Mouse (Mus musculus) heart, postnatal 0 days (tissue): Measurements from ENCODE around the gene A730061H03Rik. TPM values are rescaled to one million over a fixed set of nuclear protein-coding genes. Genes with fewer than 3 reads are reported as not detected.

Experiments used
- ATAC-seq: fragments of 200-750 bp; cut with Nextera tagmentation; 2 replicates; pipeline ENCODE4 v1.8.0; 2017; ENCODE audit warnings: low read depth, moderate number of reproducible peaks, moderate library complexity; ENCODE audit not compliant: insufficient read depth
- DNase-seq: peaks from one replicate; pipeline ENCODE4 v3.0.0-alpha.2; 2016; ENCODE audit warnings: low spot score
- H3K27ac ChIP-seq: fragments of 300-500 bp; sonication (generic); 2 replicates; pipeline ENCODE4 v1.5.1; 2014; ENCODE audit warnings: low read depth, mild to moderate bottlenecking
- H3K27me3 ChIP-seq: fragments of 300-500 bp; sonication (generic); 2 replicates; pipeline ENCODE4 v1.6.1; 2014; ENCODE audit warnings: low read length, mixed read lengths; ENCODE audit not compliant: control insufficient read depth, insufficient read depth
- H3K36me3 ChIP-seq: fragments of 300-500 bp; sonication (generic); replicated peaks from 2 replicates; pipeline ENCODE4 v1.6.1; 2014; ENCODE audit warnings: low read length, mixed read lengths; ENCODE audit not compliant: control insufficient read depth, insufficient read depth
- H3K4me1 ChIP-seq: fragments of 300-500 bp; sonication (generic); 2 replicates; pipeline ENCODE4 v1.6.1; 2014; ENCODE audit warnings: antibody characterized with exemption; ENCODE audit not compliant: control insufficient read depth, insufficient read depth
- H3K4me2 ChIP-seq: fragments of 300-500 bp; sonication (generic); 2 replicates; pipeline ENCODE4 v1.6.1; 2014; ENCODE audit warnings: low read depth, mild to moderate bottlenecking, low read length, moderate library complexity
- H3K4me3 ChIP-seq: fragments of 300-500 bp; sonication (generic); 2 replicates; pipeline ENCODE4 v1.5.1; 2014; ENCODE audit warnings: low read depth, low read length
- H3K9ac ChIP-seq: fragments of 300-500 bp; sonication (generic); replicated peaks from 2 replicates; pipeline ENCODE4 v1.6.1; 2014; ENCODE audit warnings: low read depth, low read length, mixed read lengths
- H3K9me3 ChIP-seq: fragments of 300-500 bp; sonication (generic); replicated peaks from 2 replicates; pipeline ENCODE4 v1.6.1; 2016; ENCODE audit warnings: low read length; ENCODE audit not compliant: control insufficient read depth
- CTCF ChIP-seq: IDR thresholded peaks from 2 replicates; pipeline ENCODE4 v1.5.1; 2016; ENCODE audit warnings: antibody characterized with exemption, control low read depth, low read depth
- EP300 ChIP-seq: IDR thresholded peaks from 2 replicates; pipeline ENCODE4 v1.6.1; 2016; ENCODE audit warnings: antibody characterized with exemption, low read depth
- WGBS: fragments of 180-500 bp; shearing (Covaris S2); extraction: QIAGEN DNeasy Blood & Tissue Kit; methylation state at CpG from one replicate; pipeline ENCODE4 v1.1.7; 2014; 5-methylcytosine and 5-hydroxymethylcytosine counted together
- polyA plus RNA-seq: library from polyadenylated mRNA; unstranded; fragments of >200 nt; fragmentation: Nextera tagmentation; extraction: Ambion mirVana; gene quantifications from 2 replicates; pipeline ENCODE4 v1.2.1, GENCODE M21; 2015
- total RNA-seq: library from RNA; depleted of rRNA; stranded (reverse); fragments of >200 nt; gene quantifications from 2 replicates; pipeline ENCODE4 v1.2.3, GENCODE M21; 2014; ENCODE audit warnings: low replicate concordance

The A730061H03Rik gene
- total and polyA plus RNA-seq, 2 experiments from 2014 or later = 1.4 to 15.5 TPM

DNA sequence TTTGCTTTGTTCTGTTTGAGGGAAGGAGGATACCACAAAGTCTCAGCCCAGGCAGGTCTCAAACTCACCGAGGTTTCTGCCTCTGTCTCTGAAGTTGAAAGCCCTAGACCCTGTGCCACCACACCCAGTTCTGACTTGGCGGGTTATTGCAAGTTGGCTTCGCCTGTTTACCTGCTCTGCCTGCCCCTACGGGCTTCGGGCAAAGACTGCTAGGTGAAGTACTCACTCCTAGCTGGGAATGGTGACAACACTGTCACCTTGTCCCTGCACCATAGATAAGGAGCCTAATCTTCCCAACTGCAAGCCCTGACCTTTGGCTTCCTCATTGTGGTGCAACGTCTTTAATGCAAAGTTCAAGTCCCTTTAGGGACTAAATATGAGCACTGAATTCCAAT, 25.4 kb upstream of the A730061H03Rik start:
- no peaks in the 10 kb centered on the region for H3K27me3 ChIP-seq
- peaks cover 29% of the 10 kb centered on the region for H3K36me3 ChIP-seq
- ATAC-seq (no peak), DNase-seq (no peak)
- TF ChIP-seq EP300 (no peak), CTCF (no peak)
- 40% methylated on average over 6 of the region's 6 CpGs for WGBS
- peaks cover 11% of the 10 kb centered on the region; the same call in 1 of the 2 replicates for H3K4me1 ChIP-seq
- peak overlapping the region; percentile 77 for H3K4me3 ChIP-seq
- H3K9me3 ChIP-seq = no peaks in the 10 kb centered on the region
- no peak overlapping the region for H3K9ac ChIP-seq
- H3K4me2 ChIP-seq = peak overlapping the region; percentile 96
- peak overlapping the region; percentile 81 for H3K27ac ChIP-seq

DNA sequence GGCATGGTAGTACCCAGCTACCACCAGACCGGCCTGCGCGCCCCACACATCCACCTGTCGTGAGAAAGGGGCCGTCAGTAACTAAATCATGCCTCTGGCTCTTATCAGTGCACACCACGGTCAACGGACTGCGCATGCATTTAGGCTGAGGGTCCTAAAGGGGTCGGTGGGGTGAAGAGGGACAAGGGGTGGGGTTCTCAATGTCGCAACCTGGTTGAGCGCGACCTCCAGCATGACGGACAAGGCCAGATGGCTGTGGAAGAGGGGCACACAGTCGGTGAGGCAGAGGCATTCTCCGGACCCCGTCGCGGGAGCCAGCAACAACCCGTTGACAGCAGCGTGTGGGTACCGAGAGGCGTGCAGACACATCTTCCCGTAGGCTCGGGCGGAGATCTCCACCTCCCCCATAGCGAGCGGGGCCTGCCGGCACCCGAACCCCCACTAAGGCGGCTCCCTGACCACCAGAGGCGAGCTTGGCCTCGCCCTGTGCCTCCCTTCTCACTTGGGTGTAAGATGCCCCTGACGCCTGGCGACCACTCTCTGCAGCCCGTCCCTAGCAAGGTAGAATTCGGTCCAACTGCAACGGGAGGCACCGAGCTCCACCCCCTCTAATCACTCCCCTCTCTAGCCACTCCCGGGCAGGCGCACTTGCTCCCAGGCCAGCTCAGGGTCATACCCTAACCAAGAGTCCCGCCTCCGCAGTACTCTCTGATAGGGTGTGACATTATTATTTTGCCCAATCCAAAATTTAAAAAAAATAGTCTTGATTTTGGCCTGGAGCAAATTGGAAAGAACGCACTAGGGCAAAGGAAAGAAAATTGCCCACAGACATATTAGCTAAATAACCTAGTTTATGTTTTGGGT, 24.7 kb upstream of the A730061H03Rik start, which contains the start of gene Emc9:
TSS of gene Emc9 (minus strand) at position 601 of the 864 bp plus-strand sequence.
- Histone ChIP-seq H3K4me2 (peak within 1 kb of the TSS; percentile 96), H3K36me3 (peaks cover 35% of the 10 kb centered on the region), H3K9me3 (no peaks in the 10 kb centered on the region), H3K27ac (peak within 1 kb of the TSS; percentile 81), H3K9ac (peak within 1 kb of the TSS; percentile 67), H3K4me1 (peaks cover 11% of the 10 kb centered on the region; the same call in 1 of the 2 replicates), H3K4me3 (peak within 1 kb of the TSS; percentile 77), H3K27me3 (no peaks in the 10 kb centered on the region)
- TF ChIP-seq CTCF = no peak
- no peak for TF ChIP-seq EP300
- ATAC-seq = peak; percentile 91
- 2% methylated on average over 43 of the region's 43 CpGs for WGBS
- DNase-seq = peak; percentile 76

DNA sequence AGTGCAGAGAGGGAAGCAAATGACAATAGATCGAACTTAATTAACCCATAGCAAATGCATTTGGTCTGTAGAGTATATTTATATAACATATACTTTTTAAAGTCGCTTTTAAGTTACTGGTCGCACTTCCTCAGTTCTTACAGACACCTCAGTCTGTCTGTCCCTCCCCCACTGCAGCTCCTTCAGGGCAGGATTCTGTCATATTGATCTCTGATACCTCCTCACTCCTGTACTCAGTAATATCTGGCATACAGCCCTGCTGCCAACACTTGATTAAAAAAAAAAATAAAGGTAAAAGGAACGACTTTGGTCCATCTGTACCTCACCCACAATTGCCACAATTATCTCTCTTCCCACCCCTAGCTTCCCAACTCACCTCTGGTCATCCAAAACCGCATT, 24.1 kb upstream of the A730061H03Rik start:
- no peak for TF ChIP-seq CTCF
- no peak for TF ChIP-seq EP300
- ATAC-seq (no peak), DNase-seq (no peak)
- peaks cover 12% of the 10 kb centered on the region; the same call in 1 of the 2 replicates for H3K4me1 ChIP-seq
- peak overlapping the region; percentile 67 for H3K9ac ChIP-seq
- no peaks in the 10 kb centered on the region for H3K27me3 ChIP-seq
- peaks cover 39% of the 10 kb centered on the region for H3K36me3 ChIP-seq
- H3K9me3 ChIP-seq = no peaks in the 10 kb centered on the region
- WGBS = 48% methylated on average over 5 of the region's 5 CpGs
- H3K4me3 ChIP-seq = peak overlapping the region; percentile 77
- peak overlapping the region; percentile 81; the same call in 1 of the 2 replicates for H3K27ac ChIP-seq
- peak overlapping the region; percentile 96 for H3K4me2 ChIP-seq

DNA sequence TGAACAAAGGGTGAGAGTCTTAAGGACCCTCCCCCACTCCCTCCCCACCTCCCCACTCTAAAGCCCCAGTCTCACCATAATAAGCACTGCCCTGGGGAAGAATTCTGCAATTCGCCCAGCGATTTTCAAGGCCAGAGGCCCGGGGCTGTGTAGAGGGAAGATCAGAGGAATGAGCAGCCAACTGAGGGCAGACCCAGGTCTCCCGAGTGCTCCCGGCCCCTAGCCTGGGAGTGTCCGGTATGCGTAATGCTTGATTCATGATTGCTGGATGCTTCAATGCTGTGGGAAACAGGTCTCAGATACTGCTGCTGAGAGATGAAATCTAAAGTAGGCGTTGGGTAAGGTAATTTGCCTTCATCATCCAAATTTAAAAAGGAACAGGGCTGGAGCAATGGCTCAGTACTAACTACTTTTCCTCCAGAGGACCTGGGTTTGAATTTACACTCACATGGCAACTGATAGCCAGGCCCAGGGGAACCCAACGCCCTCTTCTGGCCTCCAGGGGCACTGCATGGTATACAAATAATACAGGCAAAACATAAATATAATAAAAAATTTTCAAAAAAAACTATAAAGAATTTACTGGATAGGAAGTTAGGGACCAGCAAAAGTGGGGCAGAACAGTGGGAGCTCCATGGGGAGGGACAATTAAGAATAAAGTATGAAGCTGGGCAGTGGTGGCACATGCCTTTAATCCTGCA, 21.9 kb upstream of the A730061H03Rik start:
- H3K4me3 ChIP-seq = no peak overlapping the region
- ATAC-seq (no peak), DNase-seq (no peak)
- WGBS = 76% methylated on average over 9 of the region's 9 CpGs
- H3K36me3 ChIP-seq = peaks cover 27% of the 10 kb centered on the region
- peaks cover 20% of the 10 kb centered on the region; the same call in 1 of the 2 replicates for H3K4me1 ChIP-seq
- H3K9me3 ChIP-seq = no peaks in the 10 kb centered on the region
- TF ChIP-seq EP300 (no peak), CTCF (no peak)
- H3K9ac ChIP-seq = no peak overlapping the region
- H3K27ac ChIP-seq = no peak overlapping the region
- no peak overlapping the region for H3K4me2 ChIP-seq
- H3K27me3 ChIP-seq = no peaks in the 10 kb centered on the region

DNA sequence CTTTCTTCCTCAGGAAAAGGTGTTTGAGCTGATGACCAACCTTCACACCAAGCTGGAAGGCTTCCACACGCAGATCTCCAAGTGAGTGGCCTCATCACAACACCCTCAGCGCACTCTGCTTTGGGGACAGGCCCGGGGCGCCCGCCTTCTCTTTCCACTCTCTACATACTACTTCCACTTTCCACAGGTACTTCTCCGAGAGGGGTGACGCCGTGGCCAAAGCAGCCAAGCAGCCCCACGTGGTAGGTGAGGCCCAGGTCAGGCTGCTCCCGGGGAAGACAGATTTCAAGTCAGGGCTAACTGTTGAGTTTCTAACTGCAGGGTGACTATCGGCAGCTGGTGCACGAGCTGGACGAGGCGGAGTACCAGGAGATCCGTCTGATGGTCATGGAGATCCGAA, 20.5 kb upstream of the A730061H03Rik start:
- TF ChIP-seq CTCF (no peak), EP300 (no peak)
- ATAC-seq (no peak), DNase-seq (no peak)
- no peaks in the 10 kb centered on the region for H3K9me3 ChIP-seq
- no peak overlapping the region for H3K4me2 ChIP-seq
- 93% methylated on average over 16 of the region's 16 CpGs for WGBS
- no peak overlapping the region for H3K4me3 ChIP-seq
- no peak overlapping the region for H3K9ac ChIP-seq
- no peak overlapping the region for H3K27ac ChIP-seq
- peaks cover 27% of the 10 kb centered on the region for H3K36me3 ChIP-seq
- no peaks in the 10 kb centered on the region for H3K27me3 ChIP-seq
- H3K4me1 ChIP-seq = peaks cover 16% of the 10 kb centered on the region; the same call in 1 of the 2 replicates
